10 mouse cellular contexts compared by ENCODE assay signal in the genomic region with DNA sequence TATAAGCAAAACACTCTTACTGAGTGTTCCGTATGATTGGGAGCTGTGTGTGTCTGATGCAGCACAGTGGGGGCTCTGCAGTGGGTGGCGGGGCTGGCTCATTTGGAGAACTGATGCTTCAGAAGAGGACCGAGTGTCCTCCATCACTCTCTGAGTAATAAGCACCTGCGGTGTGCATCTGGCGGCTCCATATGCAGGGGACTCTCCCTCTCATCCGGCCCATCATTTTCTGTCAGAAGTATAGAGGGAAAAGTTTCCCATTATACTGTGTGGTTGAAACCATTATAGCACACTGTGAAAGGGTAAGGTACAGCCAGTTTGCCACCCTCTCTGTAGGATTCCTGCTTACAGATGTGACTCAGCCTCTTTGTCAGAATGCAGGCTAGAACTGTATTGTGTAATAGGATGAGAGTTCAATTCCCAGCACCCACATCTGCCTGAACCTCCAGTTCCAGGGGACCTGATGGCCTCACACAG. TPM values are rescaled to one million over a fixed set of nuclear protein-coding genes. Genes with fewer than 3 reads are reported as not detected.
DNase-seq lines count a peak whose midpoint lies in the region; ATAC-seq and TF ChIP-seq lines count a peak whose summit lies in the region.
"Had no signal": no experiment of that assay in that cellular context is flagged by ENCODE, and none has a peak within 500 bp of the region (broad histone marks: within the 10 kb centered on the region; RNA-seq: fewer than 3 reads in every experiment).

No protein-coding gene starts in this region.

- peak overlapping the region; percentile 91 for H3K27ac ChIP-seq in hindbrain, embryonic 13.5 days
- H3K27ac ChIP-seq in neural tube, embryonic 12.5 days = no peak overlapping the region; the same call in 1 of the 2 replicates
- H3K27ac ChIP-seq: gastrocnemius, adult 2 months had no signal

- no peaks in the 10 kb centered on the region for H3K36me3 ChIP-seq in hindbrain, embryonic 13.5 days
- no peaks in the 10 kb centered on the region for H3K36me3 ChIP-seq in neural tube, embryonic 12.5 days

- 23% methylated on average over 6 of the region's 6 CpGs for WGBS in hindbrain, embryonic 13.5 days
- WGBS in neural tube, embryonic 12.5 days = 42% methylated on average over 6 of the region's 6 CpGs

- peak; percentile 45 for DNase-seq in layer of hippocampus, adult 11-12 months (ENCODE audit: low spot score)
- no peak for DNase-seq in layer of hippocampus, adult 9-10 months (ENCODE audit: low spot score)
- peak; percentile 68 for DNase-seq in brain, embryonic 14.5 days (ENCODE audit: low read depth)
- DNase-seq in embryo, embryonic 9.5 days (ENCODE audit: extremely low spot score) = no peak
- no peak for DNase-seq in adipocyte (ENCODE audit: low spot score)
- no peak for DNase-seq in natural killer cell, adult 2 months (ENCODE audit: low spot score in 2 of 2)
- DNase-seq: gastrocnemius, adult 2 months; lung, postnatal 10 days had no signal

- no peaks in the 10 kb centered on the region for H3K27me3 ChIP-seq in hindbrain, embryonic 13.5 days
- H3K27me3 ChIP-seq in neural tube, embryonic 12.5 days (replicated peaks) = no peaks in the 10 kb centered on the region

- ATAC-seq in hindbrain, embryonic 13.5 days (ENCODE audit: low FRiP score) = no peak
- ATAC-seq in neural tube, embryonic 12.5 days (ENCODE audit: low FRiP score, low read depth) = no peak

- H3K4me3 ChIP-seq in hindbrain, embryonic 13.5 days = no peak overlapping the region
- H3K4me3 ChIP-seq in neural tube, embryonic 12.5 days = no peak overlapping the region
- H3K4me3 ChIP-seq: gastrocnemius, adult 2 months had no signal

- no peak for TF ChIP-seq POLR2A in brain, embryonic 14.5 days (IDR thresholded peaks at IDR 0.05; ENCODE audit: borderline replicate concordance, extremely low read depth, insufficient read depth, insufficient read length, poor library complexity, severe bottlenecking)

- H3K9ac ChIP-seq in hindbrain, embryonic 13.5 days = 0 out of 2 replicates have a peak overlapping the region, but pooled peaks have one; percentile 10
- no peak overlapping the region for H3K9ac ChIP-seq in neural tube, embryonic 12.5 days

- no peak for TF ChIP-seq CTCF in brain, embryonic 14.5 days (IDR thresholded peaks at IDR 0.05; ENCODE audit: borderline replicate concordance, extremely low read depth, insufficient read depth, insufficient read length)

- peaks cover 87% of the 10 kb centered on the region for H3K4me1 ChIP-seq in hindbrain, embryonic 13.5 days (replicated peaks)
- H3K4me1 ChIP-seq in neural tube, embryonic 12.5 days = peaks cover 71% of the 10 kb centered on the region

- H3K9me3 ChIP-seq in hindbrain, embryonic 13.5 days = no peaks in the 10 kb centered on the region
- no peaks in the 10 kb centered on the region for H3K9me3 ChIP-seq in neural tube, embryonic 12.5 days

- peak overlapping the region; percentile 4 for H3K4me2 ChIP-seq in hindbrain, embryonic 13.5 days
- peak overlapping the region; percentile 20 for H3K4me2 ChIP-seq in neural tube, embryonic 12.5 days (replicated peaks)

RNA-seq across cellular contexts. Expression of gene Cemip2, which starts 8.9 kb away (rescaled TPM):
- 24.0 and 34.9 TPM in 2 replicates for polyA plus RNA-seq in brain, embryonic 14.5 days (2012; rRNA removed)
- 49.1 and 54.1 TPM in 2 replicates for polyA plus RNA-seq in hindbrain, embryonic 13.5 days (2015; fragmentation: Nextera tagmentation; extraction: Ambion mirVana)
- polyA plus RNA-seq in neural tube, embryonic 12.5 days (2016; fragmentation: Nextera tagmentation; extraction: Ambion mirVana) = 85.7 and 89.1 TPM in 2 replicates

Comparison
In these comparisons a context has a peak if more than half of its experiments do, and no peak if none do; other contexts are left out.
1. DNase-seq: peak in layer of hippocampus, adult 11-12 months (single experiment) and brain, embryonic 14.5 days (single experiment); none in layer of hippocampus, adult 9-10 months (single experiment), embryo, embryonic 9.5 days (single experiment), adipocyte (single experiment) and natural killer cell, adult 2 months (0 of 2).